Mouse (Mus musculus): ENCODE data around the gene Phf6. TPM values are rescaled to one million over a fixed set of nuclear protein-coding genes. Genes with fewer than 3 reads are reported as not detected.
"Not testable (repeated sequence)": the region's sequence is repeated elsewhere in the genome, so short reads cannot be mapped to it uniquely, and the experiment has no call there.

The Phf6 gene
- polyA plus RNA-seq, 1 experiment from 2014 or later = 40.4 TPM

DNA sequence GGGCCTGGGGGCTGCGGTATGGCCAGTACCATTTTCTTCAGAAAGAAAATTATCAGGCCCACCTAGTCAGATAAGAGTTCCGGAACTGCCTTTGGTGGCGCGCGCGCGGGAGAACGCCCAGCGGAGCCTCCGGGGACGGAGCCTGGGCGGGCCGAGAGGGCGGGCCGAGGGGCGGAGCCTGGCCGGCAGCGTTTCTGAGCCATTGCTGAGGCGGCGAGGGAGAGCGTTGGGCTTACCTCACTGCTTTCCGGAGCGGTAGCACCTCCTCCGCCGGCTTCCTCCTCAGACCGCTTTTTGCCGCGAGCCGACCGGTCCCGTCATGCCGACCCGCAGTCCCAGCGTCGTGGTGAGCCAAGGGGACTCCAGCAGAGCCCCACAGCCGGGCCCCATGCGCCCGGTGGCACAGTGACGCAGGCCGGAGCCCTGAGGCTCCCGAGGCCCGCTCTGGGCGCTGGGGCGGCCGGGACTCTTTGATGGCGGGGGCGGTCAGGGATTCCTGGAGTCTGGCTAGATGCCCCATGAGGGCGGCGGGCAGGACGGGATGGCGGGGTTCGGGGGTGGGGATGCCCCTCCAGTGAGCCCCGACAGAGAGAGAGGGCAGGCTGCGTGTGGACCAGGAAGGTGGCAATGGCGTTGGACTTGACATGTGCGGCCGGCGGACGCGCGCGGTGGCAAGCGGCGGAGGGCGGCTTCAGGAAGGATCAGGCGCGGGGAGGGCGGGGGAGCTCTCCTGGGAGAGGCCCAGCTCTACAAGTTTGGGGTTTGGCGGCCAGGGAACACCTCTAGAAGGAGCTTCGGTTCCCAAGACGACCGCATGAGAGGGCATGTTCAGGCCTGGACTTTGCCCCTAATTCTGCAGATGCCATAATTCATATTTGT lies 76.1 kb downstream of the Phf6 start, which contains the start of gene Hprt:
Hprt (plus strand) TSS at position 233 of the 879 bp plus-strand sequence.
- H3K4me3 ChIP-seq = peak within 1 kb of the TSS; percentile 71
- no peaks in the 10 kb centered on the region for H3K36me3 ChIP-seq
- no peaks in the 10 kb centered on the region for H3K9me3 ChIP-seq
- H3K4me1 ChIP-seq = 0 out of 2 replicates have a peak, but pooled peaks cover 4% of the 10 kb centered on the region
- peak within 1 kb of the TSS; percentile 68 for H3K9ac ChIP-seq
- no peaks in the 10 kb centered on the region for H3K27me3 ChIP-seq
- H3K27ac ChIP-seq = peak within 1 kb of the TSS; percentile 92
- peak within 1 kb of the TSS; percentile 56 for H3K4me2 ChIP-seq
- 17% methylated on average over 70 of the region's 72 CpGs for WGBS
- peak; percentile 94 for ATAC-seq (ENCODE audit: borderline replicate concordance, extremely low read depth, low FRiP score, low TSS enrichment)

- H3K9ac ChIP-seq; ATAC-seq (ENCODE audit: borderline replicate concordance, extremely low read depth, low FRiP score, low TSS enrichment); H3K9me3 ChIP-seq; H3K4me1 ChIP-seq; H3K27ac ChIP-seq; H3K4me2 ChIP-seq; H3K27me3 ChIP-seq; H3K4me3 ChIP-seq; H3K36me3 ChIP-seq: not testable (repeated sequence)
- WGBS = 87% methylated on average over 5 of the region's 5 CpGs
These were observed 82.7 kb downstream of the Phf6 start for GRCm38 (mm10) chrX:52994726-52995125.

DNA sequence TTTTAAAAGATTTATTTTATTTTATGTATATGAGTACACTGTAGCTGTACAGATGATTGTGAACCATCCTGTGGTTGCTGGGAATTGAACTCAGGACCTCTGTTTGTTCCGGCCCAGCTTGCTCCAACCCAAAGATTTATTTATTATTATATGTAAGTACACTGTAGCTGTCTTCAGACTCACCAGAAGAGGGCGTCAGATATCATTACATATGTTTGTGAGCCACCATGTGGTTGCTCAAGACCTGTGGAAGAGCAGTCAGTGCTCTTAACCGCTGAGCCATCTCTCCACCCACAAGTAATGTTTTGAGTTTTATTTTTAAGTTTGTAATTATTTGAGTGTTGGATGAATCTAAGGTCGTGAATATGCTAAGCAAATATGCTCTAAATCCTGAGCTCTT lies 92.8 kb downstream of the Phf6 start:
- ATAC-seq (ENCODE audit: borderline replicate concordance, extremely low read depth, low FRiP score, low TSS enrichment); H3K4me1 ChIP-seq; H3K27me3 ChIP-seq; H3K4me2 ChIP-seq; H3K27ac ChIP-seq; H3K4me3 ChIP-seq; H3K9me3 ChIP-seq; H3K36me3 ChIP-seq; H3K9ac ChIP-seq: not testable (repeated sequence)
- WGBS = 50% methylated on average over 4 of the region's 4 CpGs

- no peaks in the 10 kb centered on the region for H3K9me3 ChIP-seq
- H3K4me2 ChIP-seq = no peak overlapping the region
- H3K27me3 ChIP-seq = no peaks in the 10 kb centered on the region
- ATAC-seq (ENCODE audit: borderline replicate concordance, extremely low read depth, low FRiP score, low TSS enrichment) = no peak
- WGBS = 33% methylated on average over 3 of the region's 3 CpGs
- no peaks in the 10 kb centered on the region for H3K4me1 ChIP-seq
- H3K4me3 ChIP-seq = no peak overlapping the region
- H3K27ac ChIP-seq = no peak overlapping the region
- no peak overlapping the region for H3K9ac ChIP-seq
- no peaks in the 10 kb centered on the region for H3K36me3 ChIP-seq
These were observed 94.0 kb downstream of the Phf6 start for GRCm38 (mm10) chrX:53006062-53006461.

Other genes with a start within 250 kb of the Phf6 start
- 2.8 and 3.6 TPM in 2 replicates for gene Ccdc160, start 121.1 kb upstream of the Phf6 start, polyA plus RNA-seq (2015; fragmentation: Nextera tagmentation; extraction: Ambion mirVana)
- gene Hprt, start 75.9 kb downstream of the Phf6 start, polyA plus RNA-seq (2015; fragmentation: Nextera tagmentation; extraction: Ambion mirVana) = 174 and 176 TPM in 2 replicates

Measured in lung, embryonic 15.5 days (tissue).